Mouse (Mus musculus) right cerebral cortex, postnatal 4 days (tissue): Measurements from ENCODE around the gene Dusp16.

Experiments
- DNase-seq: peaks from one replicate; pipeline ENCODE4 v3.0.0-alpha.2; 2022

Gene Dusp16

DNA sequence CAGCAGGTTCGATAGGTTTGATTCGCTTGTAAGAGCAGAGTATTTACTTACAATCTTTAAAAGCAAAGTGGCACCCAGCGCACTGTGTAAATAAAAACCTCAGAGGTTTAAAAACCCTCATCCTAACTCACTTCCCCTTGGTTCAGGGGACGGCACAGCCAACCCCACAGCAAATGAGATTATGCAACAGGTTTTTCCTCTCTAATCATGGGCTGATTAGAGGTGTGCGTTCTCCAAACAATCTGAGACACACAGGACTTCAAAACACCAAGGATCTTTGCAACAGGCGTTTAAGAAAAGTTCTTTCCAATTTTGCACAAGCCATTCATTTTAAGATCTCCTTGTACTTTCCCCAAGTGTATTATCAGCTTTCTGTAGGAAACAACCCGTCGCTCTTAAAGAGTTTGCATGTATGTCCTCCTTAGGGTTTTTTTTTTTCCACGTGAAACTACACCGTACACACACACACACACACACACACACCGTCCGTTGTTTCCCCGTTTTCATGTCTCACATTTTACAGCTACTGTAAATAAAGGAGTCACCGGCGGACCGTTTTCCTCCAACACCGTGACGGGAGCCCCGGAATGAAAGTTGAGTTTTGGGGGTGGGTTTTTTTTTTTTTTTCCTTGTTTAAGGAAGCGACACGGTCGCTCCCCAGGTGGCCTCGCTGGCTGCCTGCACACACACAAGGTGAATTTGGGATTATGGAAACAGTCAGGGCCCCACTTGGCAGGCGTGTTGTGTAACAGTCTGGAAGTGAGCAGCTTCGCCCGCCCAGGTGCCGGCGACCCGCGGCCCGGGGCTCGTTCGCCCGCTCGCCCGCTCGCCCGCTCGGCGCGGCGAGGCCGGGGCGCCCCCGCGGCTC lies 940 bp downstream of the Dusp16 start:
- peak; percentile 7 for DNase-seq

DNA sequence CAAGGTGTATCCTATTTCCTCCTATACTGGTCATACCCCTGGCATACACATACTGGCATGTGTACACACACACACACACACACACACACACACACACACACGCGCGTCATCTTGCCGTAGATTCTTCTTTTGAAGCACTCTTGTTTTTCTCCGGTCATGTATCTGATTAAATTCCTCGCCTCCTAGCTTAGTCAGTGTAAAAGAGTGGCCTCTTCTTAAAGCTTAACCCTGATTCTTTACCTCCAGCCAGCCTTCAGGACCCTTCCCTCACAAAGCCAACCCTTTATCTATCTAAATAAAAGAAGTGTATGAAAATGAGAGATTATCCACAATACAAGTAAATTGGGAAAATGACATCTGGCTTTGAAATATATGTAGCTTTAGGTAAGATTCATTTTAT lies 3.3 kb downstream of the Dusp16 start:
- DNase-seq, result no peak

DNA sequence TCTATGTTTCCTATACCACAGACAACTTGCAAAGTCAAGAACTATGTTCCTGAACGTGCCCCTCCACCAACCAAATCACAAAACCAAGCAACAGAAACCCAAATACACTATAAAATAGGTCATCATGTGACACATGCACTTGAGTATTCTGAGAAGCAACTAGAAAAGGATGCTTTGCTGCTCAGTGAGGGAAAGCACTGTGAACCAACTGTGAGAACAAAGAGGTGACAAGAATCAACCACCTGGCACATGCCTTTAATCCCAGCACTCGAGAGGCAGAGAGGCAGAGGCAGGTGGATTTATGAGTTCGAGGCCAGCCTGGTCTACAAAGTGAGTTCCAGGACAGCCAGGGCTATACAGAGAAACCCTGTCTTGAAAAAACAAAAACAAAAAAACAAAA lies 6.0 kb downstream of the Dusp16 start:
- no peak for DNase-seq

DNA sequence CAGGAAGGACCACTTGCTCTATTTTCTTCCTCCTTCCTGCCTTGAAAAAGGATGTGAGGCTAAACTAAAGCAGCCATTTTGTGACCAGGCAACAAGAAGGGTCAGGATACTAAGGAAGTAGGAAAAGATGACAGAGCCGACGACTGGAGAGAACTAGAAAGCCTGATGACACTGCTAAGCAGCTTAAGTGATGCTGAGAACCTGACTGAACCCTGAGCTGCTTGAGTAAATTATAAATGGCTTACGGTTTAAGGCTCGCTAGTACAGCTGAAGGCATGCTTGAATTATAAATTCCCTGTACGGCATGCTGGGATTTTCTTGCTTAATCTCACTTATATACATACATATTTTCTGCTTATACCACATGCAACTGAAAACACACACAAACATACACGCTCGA lies 9.5 kb downstream of the Dusp16 start:
- no peak for DNase-seq

DNA sequence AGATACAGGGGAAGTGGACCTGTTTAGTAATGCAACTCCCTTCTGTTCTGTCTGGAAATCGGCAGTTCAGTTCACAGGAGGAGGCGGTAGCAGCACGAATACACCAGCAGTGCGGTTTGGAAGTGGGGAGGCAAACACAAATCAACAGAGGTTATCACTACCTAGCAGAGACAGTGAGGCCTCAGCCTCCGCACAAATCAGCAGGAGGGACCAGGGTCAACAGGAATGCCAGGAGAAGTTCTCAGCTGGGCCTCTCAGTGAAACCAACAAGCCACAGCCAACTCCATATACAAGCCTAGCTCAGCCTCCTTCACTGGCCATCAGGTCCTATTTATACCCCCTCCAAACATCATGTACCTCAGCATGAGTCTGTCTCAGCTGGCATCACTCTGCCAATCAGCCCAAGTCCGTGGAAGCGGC lies 10.9 kb downstream of the Dusp16 start:
- DNase-seq, result no peak

DNA sequence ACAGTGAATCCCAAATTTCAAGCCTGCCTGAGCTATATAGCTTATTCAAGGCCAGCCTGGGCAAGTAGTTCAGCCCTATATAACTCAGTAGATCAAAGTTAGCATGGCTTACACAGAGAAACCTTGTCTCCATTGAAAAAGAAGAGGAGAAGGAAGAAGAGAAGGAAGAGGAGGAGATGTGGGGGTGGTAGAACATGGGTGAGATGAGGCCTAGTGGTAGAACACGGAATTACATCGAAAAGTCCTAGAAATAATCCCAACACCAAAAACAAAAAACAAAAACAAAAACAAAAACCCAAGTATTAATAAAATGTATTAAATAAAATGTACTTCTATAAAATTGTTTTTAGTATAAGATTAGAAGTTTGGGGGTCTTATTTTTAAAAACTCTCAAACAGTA lies 12.4 kb downstream of the Dusp16 start:
- DNase-seq, result no peak

DNA sequence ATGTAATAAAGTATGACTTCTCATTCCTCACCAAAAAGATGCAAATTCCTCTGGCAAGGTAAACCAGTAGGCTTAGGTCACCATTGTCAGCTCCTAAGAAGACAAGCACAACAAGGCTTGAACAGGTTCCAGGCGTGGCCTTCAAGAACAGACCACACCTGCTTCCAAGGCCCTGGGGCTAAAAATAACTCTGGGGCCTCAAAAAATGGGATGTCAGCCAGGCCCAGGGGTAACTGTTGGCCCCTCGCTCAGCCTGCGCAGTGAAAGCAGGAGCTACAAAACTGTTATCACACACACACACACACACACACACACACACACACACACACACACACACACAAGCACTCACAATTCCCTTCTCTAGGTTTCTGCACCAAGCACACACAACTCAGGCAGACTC lies 18.5 kb downstream of the Dusp16 start:
- no peak for DNase-seq

DNA sequence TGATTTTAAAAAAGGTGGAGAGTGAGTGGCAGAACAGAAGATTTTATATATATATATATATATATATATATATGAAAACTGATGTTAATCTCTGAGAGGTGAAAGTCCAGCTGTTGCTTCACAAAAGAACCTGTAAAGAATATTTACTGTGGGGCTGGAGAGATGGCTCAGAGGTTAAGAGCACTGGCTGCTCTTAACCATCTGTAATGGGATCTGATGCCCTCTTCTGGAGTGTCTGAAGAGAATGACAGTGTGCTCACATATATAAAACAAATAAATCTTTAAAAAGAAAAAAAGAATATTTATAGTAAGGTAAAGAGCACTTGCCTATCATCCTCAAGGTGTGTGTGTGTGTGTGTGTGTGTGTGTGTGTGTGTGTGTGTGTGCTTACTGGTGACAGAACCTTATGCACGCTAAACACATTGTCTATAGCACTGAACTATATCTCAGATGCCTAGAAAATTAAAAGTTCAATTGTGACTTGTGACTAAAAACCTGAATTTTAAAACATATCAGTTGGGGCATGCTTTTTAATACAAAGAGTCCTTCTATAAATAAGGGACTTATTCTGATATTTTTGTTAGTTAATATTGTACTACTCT lies 19.0 kb downstream of the Dusp16 start:
- DNase-seq, result no peak

DNA sequence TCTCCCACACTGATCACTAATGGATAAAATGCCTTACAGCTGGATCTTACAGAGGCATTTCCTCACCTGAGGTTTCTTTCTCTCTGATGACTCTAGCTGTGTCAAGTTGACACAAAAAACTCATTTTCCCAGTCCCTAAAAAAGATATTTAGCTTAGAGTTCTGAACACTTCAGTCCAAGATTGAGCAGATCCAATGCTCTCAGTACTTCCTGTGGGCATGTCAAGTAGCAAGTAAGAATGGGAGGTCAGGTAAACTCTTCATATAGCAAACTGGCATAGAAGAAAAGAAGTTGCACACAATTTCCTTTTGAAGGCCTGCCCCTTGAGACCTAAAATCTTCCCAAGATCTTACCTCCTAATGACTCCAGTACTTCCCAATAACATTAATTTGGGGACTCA lies 22.1 kb downstream of the Dusp16 start:
- no peak for DNase-seq

DNA sequence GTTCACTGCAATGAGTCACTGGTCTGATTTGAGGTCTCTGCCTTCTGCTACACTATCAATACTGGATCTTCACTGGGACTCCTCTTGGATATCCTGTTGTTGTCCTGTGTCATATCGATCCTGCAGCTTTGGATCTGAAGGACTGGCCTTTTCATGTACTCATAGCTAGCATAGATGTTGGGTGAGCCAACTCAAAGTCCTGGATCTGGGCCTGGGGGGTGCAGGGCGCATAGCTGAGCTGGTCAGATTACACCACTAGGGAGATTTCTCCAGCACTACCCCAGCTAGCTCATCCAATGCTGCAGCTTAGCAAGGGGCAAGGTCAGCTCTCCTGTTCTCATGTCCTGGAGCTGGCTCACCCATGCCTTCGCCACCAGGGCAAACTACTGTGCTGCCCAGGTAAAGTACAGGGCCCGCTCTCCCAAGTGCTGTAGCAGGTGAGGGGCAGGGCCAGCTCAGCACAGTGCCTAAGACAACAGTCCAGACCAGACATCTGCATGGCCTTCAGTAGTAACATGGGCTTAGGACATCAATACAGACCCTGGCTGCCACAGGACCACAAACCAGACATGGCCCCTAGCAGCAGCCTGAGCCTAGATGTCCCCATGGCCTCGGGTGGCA lies 27.9 kb downstream of the Dusp16 start:
- DNase-seq, result no peak

DNA sequence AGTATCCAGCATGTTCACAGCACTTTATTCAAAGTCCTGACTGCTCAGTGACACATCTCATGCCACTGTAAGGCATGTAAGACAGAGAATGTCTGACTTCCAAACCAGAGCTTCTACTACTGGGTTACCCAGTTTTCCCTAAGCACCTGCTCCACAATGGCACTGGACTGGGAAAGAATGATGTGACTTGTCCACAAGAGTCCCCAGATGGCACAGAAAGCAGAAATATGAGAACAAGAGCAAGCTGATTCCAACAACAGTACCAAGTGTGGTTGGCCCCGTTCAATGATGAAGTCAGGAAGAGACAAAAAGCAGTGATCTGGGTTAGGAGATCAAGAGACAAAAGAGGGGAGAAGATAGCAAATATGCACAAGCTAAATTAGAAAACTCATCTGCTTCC lies 29.0 kb downstream of the Dusp16 start:
- DNase-seq, result no peak

DNA sequence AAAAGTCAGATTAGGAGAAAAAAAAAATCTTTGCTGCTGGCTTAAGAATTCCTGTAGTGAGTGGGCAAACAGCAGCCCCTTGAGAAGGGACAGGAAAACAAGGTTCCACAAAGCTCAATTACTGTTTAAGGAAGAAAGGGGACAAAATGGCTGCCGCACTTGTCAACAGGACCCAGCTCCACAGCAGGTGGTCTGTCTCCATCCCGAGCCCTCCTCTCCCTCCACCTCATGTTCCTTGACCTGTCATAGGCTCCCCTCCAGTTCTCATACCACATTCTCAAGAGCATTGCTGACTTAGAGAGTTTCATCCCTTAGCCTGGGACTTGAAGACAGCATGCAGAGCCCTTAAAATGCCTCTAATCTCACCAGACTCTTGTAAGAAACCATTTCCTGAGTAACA lies 30.6 kb downstream of the Dusp16 start:
- DNase-seq, result no peak

DNA sequence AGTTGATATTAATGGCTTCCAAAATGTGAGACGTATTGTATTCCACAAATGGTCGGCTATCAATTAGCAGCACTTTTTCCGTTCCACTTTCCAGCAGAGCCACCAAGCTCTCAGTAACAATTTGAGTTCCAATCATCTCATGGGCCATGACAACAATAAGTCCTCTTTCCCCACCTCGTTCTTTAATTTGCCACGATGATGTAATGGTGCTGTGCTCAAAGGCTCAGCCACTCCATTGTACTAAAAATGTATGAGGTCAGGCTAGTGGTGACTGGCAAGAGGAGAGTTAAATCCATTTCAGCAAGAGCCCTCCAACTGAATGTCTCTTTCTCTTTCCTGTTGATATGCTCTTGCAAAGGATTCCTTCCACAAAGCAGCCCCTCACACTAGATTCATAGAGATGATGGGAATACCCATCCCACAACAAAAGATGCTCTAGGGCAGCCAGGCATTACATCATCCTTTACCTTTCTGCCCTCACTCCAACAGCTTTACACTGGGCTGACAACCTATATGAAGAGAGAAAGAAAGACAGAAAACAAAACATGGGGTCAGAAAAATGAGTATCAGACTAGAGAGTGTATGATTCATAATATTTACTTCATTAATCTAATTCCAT lies 31.4 kb downstream of the Dusp16 start:
- no peak for DNase-seq

DNA sequence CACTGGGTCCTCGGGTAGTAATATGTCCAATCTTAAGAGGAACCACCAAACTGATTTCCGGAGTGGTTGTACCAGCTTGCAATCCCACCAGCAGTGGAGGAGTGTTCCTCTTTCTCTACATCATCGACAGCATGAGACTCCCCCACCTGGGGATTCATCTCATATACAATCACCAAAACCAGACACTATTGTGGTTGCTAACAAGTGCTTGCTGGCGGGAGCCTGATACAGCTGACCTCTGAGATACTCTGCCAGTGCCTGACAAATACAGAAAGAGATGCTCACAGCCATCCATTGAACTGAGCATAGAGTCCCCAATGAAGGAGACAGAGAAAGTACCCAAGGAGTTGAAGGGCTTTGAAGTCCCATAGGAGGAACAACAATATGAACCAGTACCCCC lies 36.4 kb downstream of the Dusp16 start:
- DNase-seq, result no peak

DNA sequence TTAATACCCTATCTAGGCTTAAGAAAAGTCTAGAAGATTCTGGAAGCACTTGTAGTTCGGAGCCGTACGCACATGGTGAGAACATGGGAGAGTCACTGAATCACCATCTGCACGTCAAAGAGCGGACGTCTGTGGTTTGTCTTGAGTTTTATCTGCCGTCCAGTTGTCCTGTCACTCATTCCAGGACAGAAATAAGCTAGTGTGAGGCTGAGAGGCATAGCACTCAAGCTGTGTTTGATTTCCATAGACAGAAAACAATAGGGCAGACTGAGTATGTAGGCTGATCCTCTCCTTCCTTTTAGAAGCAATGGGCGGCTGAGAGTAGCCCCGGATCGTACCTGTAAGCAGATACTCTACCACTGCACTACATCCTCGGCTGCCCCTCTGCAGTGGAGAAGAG lies 38.6 kb downstream of the Dusp16 start:
- no peak for DNase-seq

DNA sequence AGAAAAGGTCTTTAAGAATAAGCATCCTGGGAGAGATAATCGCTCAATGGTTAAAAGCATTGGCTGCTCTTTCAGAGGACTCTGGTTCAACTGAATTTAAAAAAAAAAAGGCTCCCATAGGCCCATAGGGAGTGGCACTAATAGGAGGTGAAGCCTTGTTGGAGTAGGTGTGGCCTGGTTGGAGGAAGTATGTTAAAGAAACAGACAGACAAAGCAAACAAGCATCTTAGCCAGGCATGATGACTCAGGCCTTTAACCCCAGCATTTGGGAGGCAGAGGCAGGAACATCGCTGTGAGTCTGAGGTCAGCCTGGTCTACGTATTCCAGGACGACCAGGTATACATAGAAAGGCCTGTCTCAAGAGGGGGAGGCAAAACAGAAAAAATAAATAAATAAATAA lies 39.0 kb downstream of the Dusp16 start:
- DNase-seq, result no peak

DNA sequence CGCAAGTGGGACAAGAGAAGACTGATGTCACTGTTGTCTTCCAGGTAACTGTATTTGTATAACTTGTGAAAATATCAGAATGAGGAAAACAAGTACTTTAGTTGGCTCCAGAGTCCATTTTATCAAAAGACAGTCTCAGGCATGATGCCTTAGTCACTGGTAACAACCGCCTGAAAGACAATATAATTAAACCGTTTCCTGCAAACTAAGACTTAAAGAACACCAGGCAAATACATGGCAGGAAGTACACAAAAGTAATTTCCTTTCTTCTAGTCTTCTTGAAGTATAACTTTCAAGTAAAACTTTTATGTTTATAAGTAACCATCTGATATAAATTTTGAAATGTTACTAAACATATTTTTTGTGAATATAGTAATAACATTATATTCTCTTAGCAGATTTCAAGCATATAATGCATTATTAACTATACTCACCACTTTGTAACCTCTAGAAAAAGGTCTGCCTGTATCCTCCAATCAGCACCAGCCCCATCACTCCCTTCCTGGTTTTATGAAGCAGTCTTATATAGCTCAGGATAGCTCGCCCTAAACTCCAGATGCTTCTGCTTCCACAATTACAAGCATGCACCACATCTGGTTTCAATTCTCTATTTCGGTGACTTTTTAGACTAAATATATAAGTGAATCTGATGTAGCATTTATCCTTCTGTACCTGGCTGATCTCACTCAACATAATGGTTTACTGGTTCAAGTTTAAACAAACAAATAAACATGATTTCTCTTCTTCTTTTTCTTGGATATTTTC lies 40.4 kb downstream of the Dusp16 start:
- DNase-seq, result no peak

DNA sequence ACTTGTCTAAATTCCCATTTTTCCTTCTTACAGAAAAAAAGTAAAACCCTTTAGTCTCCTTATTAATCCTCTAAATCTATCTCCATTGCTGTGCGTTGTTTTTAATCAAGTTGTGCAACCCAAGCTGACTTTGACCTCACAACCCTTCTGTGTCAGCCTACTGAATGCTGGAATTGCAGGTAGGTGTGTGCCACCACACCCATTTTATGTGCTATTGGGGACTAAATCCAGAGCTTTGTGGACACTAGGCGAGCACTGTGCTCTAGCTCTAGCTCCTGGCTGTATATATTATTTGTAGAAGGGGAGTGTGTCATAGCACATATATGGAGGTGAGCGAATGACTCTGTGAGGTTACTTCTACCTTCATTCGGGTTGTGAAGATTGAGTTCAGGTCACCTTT lies 41.3 kb downstream of the Dusp16 start:
- no peak for DNase-seq

DNA sequence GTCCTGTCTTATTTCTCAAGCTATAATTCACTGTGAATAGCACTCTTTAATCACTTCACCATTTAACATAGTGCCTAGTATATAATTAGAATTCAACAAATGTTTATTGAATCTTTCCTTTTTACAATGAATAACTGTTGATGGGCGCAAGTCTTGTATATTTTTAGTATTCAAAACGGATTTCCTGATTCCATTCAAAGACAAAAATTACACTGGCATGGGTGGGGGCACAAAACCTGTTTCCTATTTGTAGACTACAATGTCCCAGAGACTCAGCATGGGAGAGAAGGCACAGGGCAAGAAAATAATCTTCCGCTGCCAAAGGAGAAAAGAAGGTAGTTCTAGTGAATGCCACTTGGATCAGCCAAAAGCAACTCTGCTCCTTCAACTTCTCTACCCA lies 44.3 kb downstream of the Dusp16 start:
- no peak for DNase-seq

DNA sequence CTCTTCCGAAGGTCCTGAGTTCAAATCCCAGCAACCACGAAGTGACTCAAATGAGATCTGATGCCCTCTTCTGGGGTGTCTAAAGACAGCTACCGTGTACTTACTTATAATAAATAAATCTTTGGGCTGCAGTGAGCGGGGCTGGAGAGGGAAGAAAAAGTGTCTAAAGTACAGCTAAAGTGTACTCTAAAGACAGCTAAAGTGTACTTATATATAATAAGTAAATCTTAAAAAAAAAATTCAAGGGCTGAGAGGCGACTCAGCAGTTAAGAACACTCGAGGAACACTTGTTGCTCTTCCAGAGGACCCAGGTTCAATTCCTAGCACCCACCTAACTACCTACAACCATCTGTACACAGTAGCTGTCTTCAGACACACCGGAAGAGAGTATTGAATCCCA lies 46.5 kb downstream of the Dusp16 start:
- no peak for DNase-seq

DNA sequence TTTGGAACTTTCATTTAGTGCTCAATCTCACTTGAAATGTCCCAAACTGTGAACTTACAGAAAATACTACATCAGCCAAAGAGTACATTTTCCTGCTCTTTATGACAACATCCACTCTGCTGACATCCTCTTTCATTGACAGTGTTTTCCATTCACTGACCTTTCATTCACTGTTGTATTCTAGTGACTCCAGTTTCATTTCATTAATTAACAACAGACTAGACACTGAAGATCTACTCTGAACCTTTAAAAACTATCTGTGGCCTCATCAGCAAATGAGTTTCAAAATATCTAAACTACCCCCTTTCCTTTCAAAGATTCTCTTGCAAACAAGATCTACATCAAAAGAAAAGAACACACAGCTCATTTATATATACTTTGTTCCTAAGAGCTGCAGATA lies 48.9 kb downstream of the Dusp16 start:
- no peak for DNase-seq

DNA sequence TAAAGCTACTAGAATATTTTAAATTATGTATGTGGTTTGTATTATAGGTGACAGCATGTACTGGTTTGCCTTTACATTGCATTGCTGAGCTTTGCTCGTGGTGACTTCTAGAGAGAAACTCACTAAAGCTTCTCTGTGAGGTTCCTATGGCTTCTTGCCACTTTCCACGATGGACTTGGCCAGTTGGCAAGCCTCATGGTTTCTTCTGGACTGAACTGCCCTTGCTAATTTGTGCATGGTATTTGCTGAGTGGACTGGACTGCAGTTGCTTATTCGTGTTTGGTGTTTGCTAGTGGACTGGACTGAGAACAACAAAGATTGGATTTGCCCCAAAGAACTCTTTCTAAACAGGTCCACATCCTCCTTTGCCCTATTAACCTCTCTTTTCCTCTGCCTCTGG lies 55.6 kb downstream of the Dusp16 start:
- no peak for DNase-seq

DNA sequence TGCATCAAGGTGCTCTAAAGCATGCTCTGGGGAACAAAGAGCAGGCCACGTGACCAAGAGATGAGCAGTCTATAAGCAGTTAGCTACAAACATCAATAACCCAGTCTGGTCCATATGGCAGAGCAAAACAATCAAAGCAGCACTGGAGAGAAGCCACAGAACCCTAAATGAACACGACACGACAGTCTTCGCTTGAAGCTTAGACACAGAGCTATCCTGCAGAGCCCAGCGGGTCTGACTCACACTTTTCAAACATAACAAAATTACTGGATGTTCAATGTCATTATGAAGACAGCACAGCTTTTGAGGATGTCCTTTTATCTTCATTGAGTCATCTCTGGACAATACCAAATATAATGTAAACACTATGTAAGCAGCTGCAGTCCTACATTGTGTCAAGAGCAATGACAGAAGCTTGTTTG lies 58.6 kb downstream of the Dusp16 start:
- DNase-seq, result no peak
